Mouse (Mus musculus) limb, embryonic 14.5 days (tissue): ENCODE data around the gene 1700080E11Rik. TPM values are rescaled to one million over a fixed set of nuclear protein-coding genes. Genes with fewer than 3 reads are reported as not detected.

ENCODE experiments used
- ATAC-seq: fragments of 200-750 bp; cut with Nextera tagmentation; 2 replicates; pipeline ENCODE4 v1.8.0; 2017; ENCODE audit warnings: low read depth, moderate number of reproducible peaks, moderate TSS enrichment; ENCODE audit not compliant: low FRiP score
- DNase-seq: peaks from one replicate; pipeline ENCODE4 v3.0.0-alpha.2; 2015; ENCODE audit warnings: low spot score
- H3K27ac ChIP-seq: fragments of 300-500 bp; sonication (generic); replicated peaks from 2 replicates; pipeline ENCODE4 v1.5.1; 2014; ENCODE audit warnings: low read depth, mild to moderate bottlenecking, low read length, moderate library complexity, mixed read lengths
- H3K27me3 ChIP-seq: fragments of 300-500 bp; sonication (generic); 2 replicates; pipeline ENCODE4 v1.6.1; 2014; ENCODE audit warnings: low read length, mixed read lengths; ENCODE audit not compliant: control insufficient read depth, insufficient read depth
- H3K36me3 ChIP-seq: fragments of 300-500 bp; sonication (generic); 2 replicates; pipeline ENCODE4 v1.6.1; 2014; ENCODE audit warnings: mild to moderate bottlenecking, low read length, moderate library complexity, mixed read lengths; ENCODE audit not compliant: control insufficient read depth, insufficient read depth
- H3K4me1 ChIP-seq: fragments of 300-500 bp; sonication (generic); 2 replicates; pipeline ENCODE4 v1.6.1; 2014; ENCODE audit warnings: antibody characterized with exemption, low read length, mixed read lengths; ENCODE audit not compliant: control insufficient read depth, insufficient read depth
- H3K4me2 ChIP-seq: fragments of 300-500 bp; sonication (generic); replicated peaks from 2 replicates; pipeline ENCODE4 v1.6.1; 2014; ENCODE audit warnings: low read depth, mild to moderate bottlenecking, low read length, moderate library complexity; ENCODE audit not compliant: severe bottlenecking
- H3K4me3 ChIP-seq: fragments of 300-500 bp; sonication (generic); replicated peaks from 2 replicates; pipeline ENCODE4 v1.5.1; 2014; ENCODE audit warnings: low read length
- H3K9ac ChIP-seq: fragments of 300-500 bp; sonication (generic); 2 replicates; pipeline ENCODE4 v1.6.1; 2014; ENCODE audit warnings: mild to moderate bottlenecking, low read depth, low read length, moderate library complexity; ENCODE audit not compliant: severe bottlenecking
- H3K9me3 ChIP-seq: fragments of 300-500 bp; sonication (generic); 2 replicates; pipeline ENCODE4 v1.6.1; 2016; ENCODE audit warnings: low read length; ENCODE audit not compliant: control insufficient read depth
- POLR2A ChIP-seq: fragments of 200-500 bp; IDR thresholded peaks from 2 replicates; pipeline ENCODE4 v1.8.0; 2012; ENCODE audit warnings: inconsistent platforms, mild to moderate bottlenecking, moderate library complexity, borderline replicate concordance; ENCODE audit not compliant: insufficient read depth, insufficient read length; ENCODE audit errors: extremely low read depth
- WGBS: fragments of 180-500 bp; shearing (Covaris S2); extraction: QIAGEN DNeasy Blood & Tissue Kit; methylation state at CpG from one replicate; pipeline ENCODE4 v1.1.7; 2014; 5-methylcytosine and 5-hydroxymethylcytosine counted together
- polyA plus RNA-seq, 2 experiments: library from polyadenylated mRNA; depleted of rRNA in 1 of 2; stranded (reverse) in 1 of 2; unstranded in 1 of 2; fragments of >200 nt; fragmentation: Nextera tagmentation in 1 of 2; extraction: Ambion mirVana in 1 of 2; gene quantifications; 2 replicates each; pipeline versions ENCODE4 v1.2.1 to v1.2.3; 2012 to 2014

The 1700080E11Rik gene
- polyA plus RNA-seq, 2 experiments: not detected

DNA sequence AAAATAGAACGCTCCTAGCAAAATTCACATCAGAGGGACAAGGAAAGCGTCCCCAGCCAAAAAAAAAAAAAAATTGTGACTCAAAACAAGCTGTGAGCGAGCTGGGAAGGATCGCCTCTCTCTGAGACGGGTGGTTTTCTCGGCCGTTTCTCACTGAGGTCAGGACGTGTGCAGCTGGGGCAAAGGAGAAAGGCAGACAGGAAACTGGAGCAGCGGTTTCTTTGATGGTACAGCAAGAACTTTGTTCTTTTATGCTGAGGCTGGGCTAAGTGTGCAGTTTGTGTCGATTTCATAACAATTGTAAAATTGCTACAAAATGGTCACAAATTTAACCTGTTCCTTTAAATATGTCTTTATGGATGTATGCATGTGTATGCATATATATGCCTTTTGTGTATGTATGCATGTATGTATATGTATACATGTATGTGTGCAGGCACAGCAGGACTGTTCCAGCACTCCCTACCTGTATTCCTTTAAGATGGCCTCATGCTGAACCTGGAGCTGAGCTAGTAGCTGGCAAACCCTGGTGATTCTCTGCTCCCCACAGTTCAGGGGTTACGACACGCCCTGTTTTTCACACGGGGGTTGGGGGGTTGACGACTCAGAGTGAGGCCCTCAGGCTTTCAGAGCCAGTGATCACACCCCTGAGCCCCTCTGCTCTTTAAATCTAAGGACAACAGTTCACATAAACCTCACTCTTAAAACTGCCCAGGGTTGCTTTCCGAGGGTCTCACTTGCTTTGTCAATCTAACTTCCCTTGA, 43.9 kb downstream of the 1700080E11Rik start:
- DNase-seq (no peak), ATAC-seq (no peak)
- Histone ChIP-seq H3K9ac (no peak overlapping the region), H3K27me3 (no peaks in the 10 kb centered on the region), H3K27ac (no peak overlapping the region), H3K4me1 (no peaks in the 10 kb centered on the region), H3K4me2 (no peak overlapping the region), H3K36me3 (no peaks in the 10 kb centered on the region), H3K9me3 (no peaks in the 10 kb centered on the region), H3K4me3 (no peak overlapping the region)
- WGBS: 39% methylated on average over 15 of the region's 15 CpGs
- TF ChIP-seq POLR2A: no peak

Other genes starting within 250 kb of the 1700080E11Rik start
- 37.1 and 70.2 TPM in 2 replicates for gene Mrpl3, start 91.9 kb downstream of the 1700080E11Rik start, polyA plus RNA-seq (2012; rRNA removed)
- 98.8 and 105 TPM in 2 replicates for gene Mrpl3, start 91.9 kb downstream of the 1700080E11Rik start, polyA plus RNA-seq (2014; fragmentation: Nextera tagmentation; extraction: Ambion mirVana)
- 7.6 and 8.3 TPM in 2 replicates for gene Nudt16, start 13.3 kb downstream of the 1700080E11Rik start, polyA plus RNA-seq (2012; rRNA removed)
- gene Nudt16, start 13.3 kb downstream of the 1700080E11Rik start, polyA plus RNA-seq (2014; fragmentation: Nextera tagmentation; extraction: Ambion mirVana): 10.0 and 11.5 TPM in 2 replicates